In genomic region chr5:125106191-125106590, GRCm38 (mm10) we compare ENCODE assay signal across 8 mouse cellular contexts.
A peak's percentile ranks its signal among the peaks of the same experiment; 100 is the strongest.
DNase-seq lines count a peak whose midpoint lies in the region; TF ChIP-seq lines count a peak whose summit lies in the region.
"Had no signal": no experiment of that assay in that cellular context is flagged by ENCODE, and none has a peak within 500 bp of the region (broad histone marks: within the 10 kb centered on the region; RNA-seq: fewer than 3 reads in every experiment).

No protein-coding gene starts in this region.

- peak overlapping the region; percentile 5; the same call in 1 of the 2 replicates for H3K27ac ChIP-seq in bone marrow, adult 2 months (ENCODE audit: control insufficient read depth, insufficient read depth, low read depth, low read length, poor library complexity)

- peaks cover 9% of the 10 kb centered on the region for H3K4me1 ChIP-seq in bone marrow, adult 2 months (ENCODE audit: control insufficient read depth, insufficient read depth, low read length)

- 6% methylated on average over 16 of the region's 16 CpGs for WGBS in bone marrow, adult 2 months

- intact Hi-C loops in heart, postnatal 14 days (cut with DNase I) = loop anchor here (2.0 to 5.0 kb wide), 5 partner anchors 69 to 199 kb away; no protein-coding TSS in a partner anchor

- TF ChIP-seq POLR2A in bone marrow, adult 2 months (IDR thresholded peaks at IDR 0.05; ENCODE audit: borderline replicate concordance, control insufficient read depth, low read depth, low read length) = no peak

- TF ChIP-seq CTCF in bone marrow, adult 2 months (IDR thresholded peaks at IDR 0.05; ENCODE audit: control insufficient read depth, insufficient read depth, low read length) = no peak

- DNase-seq in urinary bladder, postnatal 36 days (ENCODE audit: low spot score in 2 of 2) = peak; percentile 24 to 50
- no peak for DNase-seq in urinary bladder, adult 2 months (ENCODE audit: low spot score)
- peak; percentile 51 to 65 for DNase-seq in heart, postnatal 14 days
- DNase-seq in lung, postnatal 14 days = peak; percentile 65
- DNase-seq in thymus, postnatal 14 days = peak; percentile 76
- DNase-seq in left cerebral cortex, adult 8-10 months (ENCODE audit: low spot score in 2 of 2) = no peak

- peak overlapping the region; percentile 18 for H3K4me3 ChIP-seq in bone marrow, adult 2 months (replicated peaks; ENCODE audit: control insufficient read depth, low read depth, low read length)
- H3K4me3 ChIP-seq: embryonic facial prominence, embryonic 13.5 days had no signal

Comparison
In these comparisons a context has a peak if more than half of its experiments do, and no peak if none do; other contexts are left out.
1. DNase-seq: peak in urinary bladder, postnatal 36 days (2 of 2), heart, postnatal 14 days (2 of 2), lung, postnatal 14 days (single experiment) and thymus, postnatal 14 days (single experiment); none in urinary bladder, adult 2 months (single experiment) and left cerebral cortex, adult 8-10 months (0 of 2).